Mouse (Mus musculus): ENCODE data around the gene Bnip2. TPM values are rescaled to one million over a fixed set of nuclear protein-coding genes. Genes with fewer than 3 reads are reported as not detected.

Gene Bnip2
- total RNA-seq (2012; rRNA removed) (54.3 and 67.5 TPM in 2 replicates), total RNA-seq (2014; rRNA removed) (104 and 117 TPM in 2 replicates), polyA plus RNA-seq (2012; ENCODE audit: insufficient read length, low read depth) (88.1 and 89.7 TPM in 2 replicates)

DNA sequence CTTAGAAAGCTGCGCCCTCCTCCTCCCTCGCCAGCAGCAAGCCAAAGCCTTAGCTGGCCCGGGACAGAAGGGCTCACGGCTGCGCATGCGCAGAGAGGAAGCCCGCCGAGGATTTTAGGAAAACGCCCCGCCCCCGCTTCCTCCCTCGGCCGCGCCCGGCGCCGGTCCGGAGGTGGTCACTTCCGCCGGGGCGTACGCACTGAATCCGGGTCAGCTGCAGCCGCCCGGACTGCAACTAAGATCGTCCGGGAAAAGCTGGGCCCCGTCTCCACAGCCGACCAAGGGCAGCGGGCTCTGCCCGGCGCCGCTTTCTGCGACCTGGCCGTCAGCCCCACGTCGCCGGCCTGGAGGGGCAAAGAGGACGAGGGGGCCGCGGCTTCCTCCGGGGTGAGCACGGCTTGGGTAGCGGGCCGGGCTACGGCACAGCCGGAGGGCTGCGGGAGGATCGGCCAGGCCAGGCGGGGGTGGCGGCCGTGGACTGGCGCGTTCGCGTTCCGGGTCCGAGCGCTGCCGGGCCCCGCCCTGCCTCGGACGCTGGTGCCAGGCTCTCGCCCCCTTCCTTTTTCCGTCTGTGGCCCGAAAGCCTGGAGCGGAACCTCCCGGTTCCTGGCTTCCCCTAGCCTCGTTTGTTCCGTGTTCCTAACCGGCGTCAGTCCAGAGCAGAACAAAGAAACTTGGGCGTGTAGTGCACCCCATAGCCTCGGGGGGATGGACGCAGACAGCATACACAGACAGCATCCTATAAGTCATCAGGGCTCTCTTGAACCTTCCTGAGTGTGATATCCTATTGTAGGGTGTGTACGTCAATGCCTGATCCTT, at the start of gene Bnip2:
Gene Bnip2 (plus strand): TSS at position 164 of the 819 bp plus-strand sequence.
- H3K4me1 ChIP-seq (ENCODE audit: control insufficient read depth in 1 of 2, insufficient read depth in 2 of 2): peaks cover 6 to 48% of the 10 kb centered on the region in 2 experiments; a peak in 3 of 4 replicates
- peak; percentile 92 for DNase-seq (ENCODE audit: extremely low read depth)
- H3K9me3 ChIP-seq (replicated peaks; ENCODE audit: low read length): no peaks in the 10 kb centered on the region
- H3K4me3 ChIP-seq (replicated peaks in 1 of 3; ENCODE audit: low read depth in 2 of 3, low read length in 2 of 3, poor library complexity in 1 of 3): peak within 1 kb of the TSS; percentile 85 to 99 (median 94)
- dilution Hi-C loops (cut with MboI; ENCODE audit: extremely low pct_ligation_motif_present, extremely low pct_unique_long_range_greater_than_20kb, low sequenced_read_pairs): no loop called here
- peaks cover 0 to 19% of the 10 kb centered on the region in 2 experiments for H3K36me3 ChIP-seq (replicated peaks in 1 of 2; ENCODE audit: control insufficient read depth in 1 of 2, insufficient read depth in 1 of 2, low read length in 1 of 2)
- in situ Hi-C loops (cut with MboI; ENCODE audit: low pct_ligation_motif_present, low pct_unique_long_range_greater_than_20kb, low sequenced_read_pairs): no loop called here
- no peaks in the 10 kb centered on the region for H3K27me3 ChIP-seq (replicated peaks)
- peak within 1 kb of the TSS; percentile 59 for H3K27ac ChIP-seq (ENCODE audit: insufficient read depth, low read depth)
- peak within 1 kb of the TSS; percentile 87 for H3K9ac ChIP-seq (ENCODE audit: insufficient read depth, low read depth)
- TF ChIP-seq KAT2A (IDR thresholded peaks at IDR 0.05; ENCODE audit: insufficient replicate concordance, low read length): peak; percentile 72; the same call in 1 of the 2 replicates
- TF ChIP-seq ETS1 (conservative IDR thresholded peaks at IDR 0.05; ENCODE audit: low read depth, low read length): no peak; the same call in 1 of the 2 replicates
- no peak for TF ChIP-seq RCOR1 (conservative IDR thresholded peaks at IDR 0.05; ENCODE audit: low read depth, low read length)
- peak; percentile 85; the same call in 1 of the 2 replicates for TF ChIP-seq ZMIZ1 (IDR thresholded peaks at IDR 0.05; ENCODE audit: low read depth, low read length)
- TF ChIP-seq RAD21 (IDR thresholded peaks at IDR 0.05; ENCODE audit: low read depth, low read length): no peak
- no peak for TF ChIP-seq EP300 (IDR thresholded peaks at IDR 0.05; ENCODE audit: low read length)
- no peak for TF ChIP-seq ZC3H11A (IDR thresholded peaks at IDR 0.05; ENCODE audit: low read depth, low read length)
- no peak for TF ChIP-seq JUND (conservative IDR thresholded peaks at IDR 0.05; ENCODE audit: low read depth, low read length)
- TF ChIP-seq USF2 (conservative IDR thresholded peaks at IDR 0.05; ENCODE audit: low read depth, low read length): no peak
- TF ChIP-seq E2F4 (IDR thresholded peaks at IDR 0.05; ENCODE audit: insufficient replicate concordance, low read depth, low read length): no peak
- peak; percentile 84; the same call in 1 of the 2 replicates for TF ChIP-seq SIN3A (IDR thresholded peaks at IDR 0.05; ENCODE audit: low read length)
- TF ChIP-seq CHD2 (IDR thresholded peaks at IDR 0.05; ENCODE audit: low read length): peak; percentile 84
- TF ChIP-seq ZNF384 (IDR thresholded peaks at IDR 0.05; ENCODE audit: low read depth, low read length): no peak
- peak; percentile 84 for TF ChIP-seq ELF1 (IDR thresholded peaks at IDR 0.05; ENCODE audit: low read depth, low read length)
- no peak; the same call in 1 of the 2 replicates for TF ChIP-seq GABPA (IDR thresholded peaks at IDR 0.05; ENCODE audit: insufficient replicate concordance, low read depth, low read length)
- TF ChIP-seq MXI1 (IDR thresholded peaks at IDR 0.05; ENCODE audit: low read depth, low read length): peak; percentile 56; the same call in 1 of the 2 replicates
- TF ChIP-seq MAFK (IDR thresholded peaks at IDR 0.05; ENCODE audit: insufficient replicate concordance, low read length): no peak
- no peak for TF ChIP-seq MYC (IDR thresholded peaks at IDR 0.05; ENCODE audit: low read depth, low read length)
- TF ChIP-seq ZKSCAN1 (IDR thresholded peaks at IDR 0.05; ENCODE audit: borderline replicate concordance, low read depth, low read length): no peak
- TF ChIP-seq POLR2A (IDR thresholded peaks at IDR 0.05; ENCODE audit: low read depth, low read length): peak; percentile 92
- TF ChIP-seq MEF2A (IDR thresholded peaks at IDR 0.05; ENCODE audit: borderline replicate concordance, low read depth, low read length): 0 out of 2 replicates have a peak, but pooled peaks have one; percentile 62
- TF ChIP-seq TBP (conservative IDR thresholded peaks at IDR 0.05; ENCODE audit: low read depth, low read length): peak; percentile 58; the same call in 1 of the 2 replicates
- no peak for TF ChIP-seq CTCF (conservative IDR thresholded peaks at IDR 0.05 in 1 of 2, IDR thresholded peaks at IDR 0.05 in 1 of 2; ENCODE audit: low read depth in 2 of 2, low read length in 2 of 2)
- peak; percentile 82 for TF ChIP-seq TCF12 (IDR thresholded peaks at IDR 0.05; ENCODE audit: low read depth, low read length)
- TF ChIP-seq IRF4 (IDR thresholded peaks at IDR 0.05; ENCODE audit: low read depth, low read length): peak; percentile 72
- peak; percentile 93 for TF ChIP-seq HCFC1 (IDR thresholded peaks at IDR 0.05; ENCODE audit: low read depth, low read length)
- no peak for TF ChIP-seq PAX5 (IDR thresholded peaks at IDR 0.05; ENCODE audit: low read length)
- 0 out of 2 replicates have a peak, but pooled peaks have one; percentile 33 for TF ChIP-seq MAZ (IDR thresholded peaks at IDR 0.05; ENCODE audit: low read depth, low read length)
- no peak for TF ChIP-seq USF1 (IDR thresholded peaks at IDR 0.05; ENCODE audit: low read depth, low read length)
- TF ChIP-seq NRF1 (IDR thresholded peaks at IDR 0.05; ENCODE audit: low read depth, low read length): peak; percentile 100
- no peak for TF ChIP-seq MAX (IDR thresholded peaks at IDR 0.05; ENCODE audit: low read length)
- TF ChIP-seq UBTF (IDR thresholded peaks at IDR 0.05; ENCODE audit: low read depth, low read length): peak; percentile 73
- no peak for TF ChIP-seq BHLHE40 (IDR thresholded peaks at IDR 0.05; ENCODE audit: low read depth, low read length)
- no peak for TF ChIP-seq JUN (IDR thresholded peaks at IDR 0.05; ENCODE audit: insufficient read depth, low read depth, low read length)
- TF ChIP-seq CHD1 (IDR thresholded peaks at IDR 0.05; ENCODE audit: low read depth, low read length): no peak
- no peak for TF ChIP-seq POLR2AphosphoS2 (IDR thresholded peaks at IDR 0.05; ENCODE audit: low read depth, low read length)
- TF ChIP-seq SMC3 (IDR thresholded peaks at IDR 0.05; ENCODE audit: low read depth, low read length): no peak
- TF ChIP-seq NELFE (IDR thresholded peaks at IDR 0.05; ENCODE audit: low read depth, low read length): peak; percentile 95
- peaks cover 39% of the 10 kb centered on the region for H3K79me2 ChIP-seq (replicated peaks; ENCODE audit: control insufficient read depth, extremely low read depth, insufficient read depth, poor library complexity, severe bottlenecking)
- peak within 1 kb of the TSS; percentile 86 for H3K4me2 ChIP-seq (ENCODE audit: insufficient read depth, low read depth, poor library complexity, severe bottlenecking)

Data from CH12.LX (cell line).